Mouse (Mus musculus): ENCODE data around the gene Ms4a6b. TPM values are rescaled to one million over a fixed set of nuclear protein-coding genes. Genes with fewer than 3 reads are reported as not detected.

The Ms4a6b gene
- polyA plus RNA-seq (2014; fragmentation: Illumina TruSeq; extraction: RNeasy Lipid Tissue Mini Kit (QIAGEN cat#74804); ENCODE audit: low read depth, low replicate concordance) = 22.9 TPM

GRCm38 (mm10) chr19:11516246-11516645 lies at the start of gene Ms4a6b:
Gene Ms4a6b, plus strand, starts transcription at chr19:11516512.

GRCm38 (mm10) chr19:11469215-11469614 lies 47.1 kb upstream of the Ms4a6b start, which contains the start of gene Ms4a6c:
Gene Ms4a6c, plus strand, starts transcription at chr19:11469366.

GRCm38 (mm10) chr19:11485746-11486145 lies 30.6 kb upstream of the Ms4a6b start, which contains the start of gene Gm8369:
Gene Gm8369, plus strand, starts transcription at chr19:11485938.

GRCm38 (mm10) chr19:11536593-11536992 lies 20.3 kb downstream of the Ms4a6b start, which contains the start of gene Ms4a4d:
Gene Ms4a4d, plus strand, starts transcription at chr19:11536801.

Other genes with a start within 250 kb of the Ms4a6b start
- not detected for gene Ms4a5, start 232.6 kb upstream of the Ms4a6b start, polyA plus RNA-seq (2014; fragmentation: Illumina TruSeq; extraction: RNeasy Lipid Tissue Mini Kit (QIAGEN cat#74804); ENCODE audit: low read depth, low replicate concordance)
- gene Ms4a14, start 202.1 kb upstream of the Ms4a6b start, polyA plus RNA-seq (2014; fragmentation: Illumina TruSeq; extraction: RNeasy Lipid Tissue Mini Kit (QIAGEN cat#74804); ENCODE audit: low read depth, low replicate concordance) = 0.93 TPM
- 12.4 TPM for gene Ms4a7, start 180.4 kb upstream of the Ms4a6b start, polyA plus RNA-seq (2014; fragmentation: Illumina TruSeq; extraction: RNeasy Lipid Tissue Mini Kit (QIAGEN cat#74804); ENCODE audit: low read depth, low replicate concordance)
- 17.1 TPM for gene Ms4a4a, start 141.0 kb upstream of the Ms4a6b start, polyA plus RNA-seq (2014; fragmentation: Illumina TruSeq; extraction: RNeasy Lipid Tissue Mini Kit (QIAGEN cat#74804); ENCODE audit: low read depth, low replicate concordance)
- 8.2 TPM for gene Ms4a4c, start 111.7 kb upstream of the Ms4a6b start, polyA plus RNA-seq (2014; fragmentation: Illumina TruSeq; extraction: RNeasy Lipid Tissue Mini Kit (QIAGEN cat#74804); ENCODE audit: low read depth, low replicate concordance)
- gene Ms4a4b, start 73.0 kb upstream of the Ms4a6b start, polyA plus RNA-seq (2014; fragmentation: Illumina TruSeq; extraction: RNeasy Lipid Tissue Mini Kit (QIAGEN cat#74804); ENCODE audit: low read depth, low replicate concordance) = 3.3 TPM
- 37.9 TPM for gene Ms4a6c, start 47.1 kb upstream of the Ms4a6b start, polyA plus RNA-seq (2014; fragmentation: Illumina TruSeq; extraction: RNeasy Lipid Tissue Mini Kit (QIAGEN cat#74804); ENCODE audit: low read depth, low replicate concordance)
- gene Gm8369, start 30.6 kb upstream of the Ms4a6b start, polyA plus RNA-seq (2014; fragmentation: Illumina TruSeq; extraction: RNeasy Lipid Tissue Mini Kit (QIAGEN cat#74804); ENCODE audit: low read depth, low replicate concordance) = 0.82 TPM
- gene Ms4a4d, start 20.3 kb downstream of the Ms4a6b start, polyA plus RNA-seq (2014; fragmentation: Illumina TruSeq; extraction: RNeasy Lipid Tissue Mini Kit (QIAGEN cat#74804); ENCODE audit: low read depth, low replicate concordance) = 19.2 TPM
- 18.7 TPM for gene Ms4a6d, start 88.3 kb downstream of the Ms4a6b start, polyA plus RNA-seq (2014; fragmentation: Illumina TruSeq; extraction: RNeasy Lipid Tissue Mini Kit (QIAGEN cat#74804); ENCODE audit: low read depth, low replicate concordance)
- 0.64 TPM for gene Ms4a2, start 107.2 kb downstream of the Ms4a6b start, polyA plus RNA-seq (2014; fragmentation: Illumina TruSeq; extraction: RNeasy Lipid Tissue Mini Kit (QIAGEN cat#74804); ENCODE audit: low read depth, low replicate concordance)
- gene Ms4a3, start 124.3 kb downstream of the Ms4a6b start, polyA plus RNA-seq (2014; fragmentation: Illumina TruSeq; extraction: RNeasy Lipid Tissue Mini Kit (QIAGEN cat#74804); ENCODE audit: low read depth, low replicate concordance) = not detected
- gene Oosp2, start 144.0 kb downstream of the Ms4a6b start, polyA plus RNA-seq (2014; fragmentation: Illumina TruSeq; extraction: RNeasy Lipid Tissue Mini Kit (QIAGEN cat#74804); ENCODE audit: low read depth, low replicate concordance) = 3.6 TPM
- 3.4 TPM for gene Oosp1, start 174.6 kb downstream of the Ms4a6b start, polyA plus RNA-seq (2014; fragmentation: Illumina TruSeq; extraction: RNeasy Lipid Tissue Mini Kit (QIAGEN cat#74804); ENCODE audit: low read depth, low replicate concordance)
- not detected for gene Oosp3, start 180.5 kb downstream of the Ms4a6b start, polyA plus RNA-seq (2014; fragmentation: Illumina TruSeq; extraction: RNeasy Lipid Tissue Mini Kit (QIAGEN cat#74804); ENCODE audit: low read depth, low replicate concordance)
- not detected for gene Gif, start 231.0 kb downstream of the Ms4a6b start, polyA plus RNA-seq (2014; fragmentation: Illumina TruSeq; extraction: RNeasy Lipid Tissue Mini Kit (QIAGEN cat#74804); ENCODE audit: low read depth, low replicate concordance)

Data from adrenal gland, adult 10 weeks (tissue).